Mouse (Mus musculus) MEL (cell line): ENCODE measurements at regions not wholly inside any gene's neighbourhood (a gene's known extent, or its start where the extent isn't known, plus 50 kb on each side); places are given as distances from the start of the nearest gene placed in this dataset.

Experiments used
- DNase-seq: peaks from one replicate; pipeline ENCODE4 v3.0.0; 2011; ENCODE audit warnings: low read depth, low spot score
- H3K27ac ChIP-seq: 2 replicates; pipeline ENCODE4 v1.5.1; 2012; ENCODE audit warnings: low read depth, mild to moderate bottlenecking, control low read depth, low read length, moderate library complexity; ENCODE audit not compliant: control insufficient read depth
- H3K27me3 ChIP-seq, 2 experiments: fragments of 150-350 bp in 1 of 2; sonication (generic) in 1 of 2; 2 replicates each; pipeline ENCODE4 v1.6.1; 2012; ENCODE audit warnings: low read length in 2 of 2, mild to moderate bottlenecking in 2 of 2, improper control_type of control experiment in 1 of 2, moderate library complexity in 1 of 2; ENCODE audit not compliant: insufficient read depth in 2 of 2, control insufficient read depth in 1 of 2
- H3K36me3 ChIP-seq, 2 experiments: 2 replicates each; pipeline ENCODE4 v1.6.1; 2012 to 2014; ENCODE audit warnings: low read length in 2 of 2, improper control_type of control experiment in 1 of 2, inconsistent platforms in 1 of 2, mild to moderate bottlenecking in 1 of 2; ENCODE audit not compliant: insufficient read depth in 2 of 2, control insufficient read depth in 1 of 2
- H3K4me1 ChIP-seq, 2 experiments: fragments of 150-350 bp in 1 of 2; sonication (generic) in 1 of 2; 2 replicates each; pipeline ENCODE4 v1.6.1; 2012; ENCODE audit warnings: low read length in 2 of 2, improper control_type of control experiment in 1 of 2, mild to moderate bottlenecking in 1 of 2; ENCODE audit not compliant: insufficient read depth in 2 of 2, control insufficient read depth in 1 of 2
- H3K4me3 ChIP-seq, 2 experiments: fragments of 150-350 bp in 1 of 2; sonication (generic) in 1 of 2; 2 replicates each; pipeline ENCODE4 v1.5.1; 2012; ENCODE audit warnings: low read depth in 2 of 2, low read length in 2 of 2, mild to moderate bottlenecking in 2 of 2, moderate library complexity in 2 of 2, control low read depth in 1 of 2, improper control_type of control experiment in 1 of 2; ENCODE audit not compliant: control insufficient read depth in 1 of 2, insufficient read depth in 1 of 2
- H3K79me2 ChIP-seq: 2 replicates; pipeline ENCODE4 v1.6.1; 2012; ENCODE audit warnings: mild to moderate bottlenecking, low read length, moderate library complexity; ENCODE audit not compliant: control insufficient read depth, poor library complexity, insufficient read depth
- H3K9ac ChIP-seq: 2 replicates; pipeline ENCODE4 v1.6.1; 2012; ENCODE audit warnings: low read depth, mild to moderate bottlenecking, control low read depth, low read length, moderate library complexity; ENCODE audit not compliant: control insufficient read depth, poor library complexity, severe bottlenecking
- H3K9me3 ChIP-seq: fragments of 150-350 bp; sonication (generic); replicated peaks from 2 replicates; pipeline ENCODE4 v1.6.1; 2012; ENCODE audit warnings: mild to moderate bottlenecking, low read length, improper control_type of control experiment, moderate library complexity; ENCODE audit not compliant: insufficient read depth
- BHLHE40 ChIP-seq: IDR thresholded peaks from 2 replicates; pipeline ENCODE4 v1.6.1; 2012; ENCODE audit warnings: low read depth, mild to moderate bottlenecking, inconsistent platforms, low read length, improper control_type of control experiment, borderline replicate concordance
- CHD1 ChIP-seq: IDR thresholded peaks from 2 replicates; pipeline ENCODE4 v1.6.1; 2012; ENCODE audit warnings: low read depth, mild to moderate bottlenecking, inconsistent platforms, low read length, improper control_type of control experiment
- CHD2 ChIP-seq: IDR thresholded peaks from 2 replicates; pipeline ENCODE4 v1.6.1; 2011; ENCODE audit warnings: low read length, improper control_type of control experiment
- CTCF ChIP-seq, 3 experiments: IDR thresholded peaks in 2 of 3; conservative IDR thresholded peaks in 1 of 3; 2 replicates each; pipeline ENCODE4 v1.5.1; 2011 to 2012; ENCODE audit warnings: low read length in 3 of 3, low read depth in 2 of 3, mild to moderate bottlenecking in 2 of 3, improper control_type of control experiment in 1 of 3, inconsistent platforms in 1 of 3, mixed read lengths in 1 of 3, moderate library complexity in 1 of 3; ENCODE audit not compliant: control insufficient read depth in 1 of 3, insufficient read depth in 1 of 3, poor library complexity in 1 of 3, severe bottlenecking in 1 of 3
- ELF1 ChIP-seq: IDR thresholded peaks from 2 replicates; pipeline ENCODE4 v1.6.1; 2014; ENCODE audit warnings: low read depth, mild to moderate bottlenecking, inconsistent platforms, low read length, improper control_type of control experiment, moderate library complexity
- EP300 ChIP-seq, 2 experiments: IDR thresholded peaks; 2 replicates each; pipeline ENCODE4 v1.6.1; 2011; ENCODE audit warnings: improper control_type of control experiment in 2 of 2, low read length in 2 of 2, low read depth in 1 of 2, mild to moderate bottlenecking in 1 of 2
- GABPA ChIP-seq: IDR thresholded peaks from 2 replicates; pipeline ENCODE4 v1.6.1; 2012; ENCODE audit warnings: low read depth, mild to moderate bottlenecking, inconsistent platforms, low read length, improper control_type of control experiment, moderate library complexity
- GATA1 ChIP-seq: IDR thresholded peaks from 2 replicates; pipeline ENCODE4 v1.6.1; 2011; ENCODE audit warnings: low read depth, low read length, improper control_type of control experiment
- HCFC1 ChIP-seq: IDR thresholded peaks from 2 replicates; pipeline ENCODE4 v1.6.1; 2012; ENCODE audit warnings: low read depth, mild to moderate bottlenecking, inconsistent platforms, low read length, improper control_type of control experiment, moderate library complexity
- KAT2A ChIP-seq: conservative IDR thresholded peaks from 2 replicates; pipeline ENCODE4 v1.6.1; 2012; ENCODE audit warnings: low read depth, low read length, improper control_type of control experiment, inconsistent platforms
- MAX ChIP-seq: IDR thresholded peaks from 2 replicates; pipeline ENCODE4 v1.6.1; 2011; ENCODE audit warnings: low read length, improper control_type of control experiment
- MAZ ChIP-seq: IDR thresholded peaks from 2 replicates; pipeline ENCODE4 v1.6.1; 2012; ENCODE audit warnings: low read depth, mild to moderate bottlenecking, inconsistent platforms, low read length, improper control_type of control experiment
- MEF2A ChIP-seq: IDR thresholded peaks from 2 replicates; pipeline ENCODE4 v1.6.1; 2014; ENCODE audit warnings: low read depth, mild to moderate bottlenecking, inconsistent platforms, low read length, improper control_type of control experiment; ENCODE audit not compliant: poor library complexity, insufficient replicate concordance, severe bottlenecking; ENCODE audit errors: extremely low read depth
- MXI1 ChIP-seq: IDR thresholded peaks from 2 replicates; pipeline ENCODE4 v1.6.1; 2011; ENCODE audit warnings: mild to moderate bottlenecking, low read depth, low read length, improper control_type of control experiment
- MYB ChIP-seq: IDR thresholded peaks from 2 replicates; pipeline ENCODE4 v1.6.1; 2011; ENCODE audit warnings: mild to moderate bottlenecking, low read depth, low read length, improper control_type of control experiment
- MYC ChIP-seq: IDR thresholded peaks from 2 replicates; pipeline ENCODE4 v1.6.1; 2011; ENCODE audit warnings: low read depth, mild to moderate bottlenecking, low read length, improper control_type of control experiment, moderate library complexity
- NELFE ChIP-seq: IDR thresholded peaks from 2 replicates; pipeline ENCODE4 v1.6.1; 2011; ENCODE audit warnings: low read depth, low read length, improper control_type of control experiment
- RAD21 ChIP-seq: IDR thresholded peaks from 2 replicates; pipeline ENCODE4 v1.6.1; 2011; ENCODE audit warnings: mild to moderate bottlenecking, low read depth, low read length, improper control_type of control experiment
- RCOR1 ChIP-seq: IDR thresholded peaks from 2 replicates; pipeline ENCODE4 v1.6.1; 2012; ENCODE audit warnings: low read depth, mild to moderate bottlenecking, inconsistent platforms, low read length, improper control_type of control experiment
- SMC3 ChIP-seq: IDR thresholded peaks from 2 replicates; pipeline ENCODE4 v1.6.1; 2011; ENCODE audit warnings: low read depth, low read length, improper control_type of control experiment
- TBP ChIP-seq: IDR thresholded peaks from 2 replicates; pipeline ENCODE4 v1.8.0; 2011; ENCODE audit warnings: low read depth, low read length, improper control_type of control experiment
- ZKSCAN1 ChIP-seq: IDR thresholded peaks from 2 replicates; pipeline ENCODE4 v1.6.1; 2012; ENCODE audit warnings: low read depth, mild to moderate bottlenecking, inconsistent platforms, low read length, improper control_type of control experiment, moderate library complexity
- ZNF384 ChIP-seq: IDR thresholded peaks from 2 replicates; pipeline ENCODE4 v1.6.1; 2012; ENCODE audit warnings: low read depth, mild to moderate bottlenecking, inconsistent platforms, low read length, improper control_type of control experiment

- no peaks in the 10 kb centered on the region for H3K36me3 ChIP-seq
- H3K4me1 ChIP-seq = no peaks in the 10 kb centered on the region
- H3K27ac ChIP-seq = no peak overlapping the region
- H3K27me3 ChIP-seq = no peaks in the 10 kb centered on the region; a peak in 2 of 4 replicates
- H3K9me3 ChIP-seq = no peaks in the 10 kb centered on the region
- H3K9ac ChIP-seq = no peak overlapping the region
- no peak overlapping the region for H3K4me3 ChIP-seq
- no peak for DNase-seq
- no peaks in the 10 kb centered on the region for H3K79me2 ChIP-seq
- TF ChIP-seq KAT2A (no peak), EP300 (IDR thresholded peaks at IDR 0.05; ENCODE audit: low read depth in 1 of 2, low read length in 2 of 2) (no peak), CHD1 (no peak), CTCF (IDR thresholded peaks at IDR 0.05 in 2 of 3, conservative IDR thresholded peaks at IDR 0.05 in 1 of 3; ENCODE audit: control insufficient read depth in 1 of 3, insufficient read depth in 1 of 3, low read depth in 2 of 3, low read length in 3 of 3, poor library complexity in 1 of 3, severe bottlenecking in 1 of 3) (no peak), GATA1 (no peak), MXI1 (no peak), ZNF384 (no peak), MYB (no peak), MAZ (no peak), CHD2 (no peak), RAD21 (no peak)
These were observed 205.6 kb upstream of the Bcor start for GRCm38 (mm10) chrX:12365582-12366323.

- H3K9ac ChIP-seq = no peak overlapping the region
- no peaks in the 10 kb centered on the region; a peak in 2 of 4 replicates for H3K27me3 ChIP-seq
These were observed 206.6 kb upstream of the Bcor start for GRCm38 (mm10) chrX:12366801-12367200.

More at GRCm38 (mm10) chrX:12366801-12367200, 206.6 kb upstream of the Bcor start:
- TF ChIP-seq BHLHE40 = no peak
- TF ChIP-seq MYC = no peak
- no peak for TF ChIP-seq GABPA
- TF ChIP-seq ELF1 = no peak
- no peak for TF ChIP-seq MEF2A
- no peak for TF ChIP-seq HCFC1
- TF ChIP-seq RCOR1 = no peak
- TF ChIP-seq NELFE = no peak
- TF ChIP-seq ZKSCAN1 = no peak
- no peak for TF ChIP-seq CHD2
- no peak for TF ChIP-seq MAX
- TF ChIP-seq TBP = no peak
- TF ChIP-seq SMC3 = no peak
- TF ChIP-seq, all 39 proteins: peak for 0
- Histone ChIP-seq H3K79me2 (no peaks in the 10 kb centered on the region), H3K4me3 (no peak overlapping the region), H3K9me3 (no peaks in the 10 kb centered on the region), H3K4me1 (no peaks in the 10 kb centered on the region), H3K36me3 (no peaks in the 10 kb centered on the region), H3K27ac (no peak overlapping the region)
- no peak for DNase-seq
